Mouse (Mus musculus): ENCODE data around the gene Tekt1. TPM values are rescaled to one million over a fixed set of nuclear protein-coding genes. Genes with fewer than 3 reads are reported as not detected.

Gene Tekt1
- polyA plus RNA-seq, 1 experiment from 2014 or later: not detected

DNA sequence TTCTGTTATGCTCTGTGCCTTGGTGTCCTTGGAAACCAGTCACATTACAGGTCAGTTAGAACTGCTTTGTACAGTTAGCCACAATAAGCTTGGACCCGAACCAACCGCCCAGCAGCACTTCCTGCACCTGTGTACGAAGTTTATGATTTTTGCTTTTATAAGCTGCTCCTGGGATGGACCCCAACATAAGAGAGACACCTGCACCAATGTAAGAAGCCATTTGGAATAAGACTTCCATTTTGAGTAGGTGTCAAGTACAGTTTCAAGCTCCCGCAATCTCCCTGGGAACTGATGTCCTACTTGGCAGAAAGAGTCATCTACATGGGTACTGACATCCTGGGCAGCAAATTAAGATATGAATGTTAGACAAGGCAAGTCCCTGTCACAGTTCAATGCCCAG, 22.5 kb downstream of the Tekt1 start:
- H3K27ac ChIP-seq: no peak overlapping the region
- H3K36me3 ChIP-seq: no peaks in the 10 kb centered on the region
- no peaks in the 10 kb centered on the region for H3K27me3 ChIP-seq
- H3K9ac ChIP-seq: no peak overlapping the region
- DNase-seq (no peak), ATAC-seq (ENCODE audit: low read depth) (no peak)
- no peak overlapping the region for H3K4me2 ChIP-seq
- no peaks in the 10 kb centered on the region for H3K9me3 ChIP-seq (replicated peaks)
- 69% methylated on average over 4 of the region's 4 CpGs for WGBS (ENCODE audit: insufficient replicate concordance)
- H3K4me1 ChIP-seq (replicated peaks): no peaks in the 10 kb centered on the region
- H3K4me3 ChIP-seq (replicated peaks): no peak overlapping the region

DNA sequence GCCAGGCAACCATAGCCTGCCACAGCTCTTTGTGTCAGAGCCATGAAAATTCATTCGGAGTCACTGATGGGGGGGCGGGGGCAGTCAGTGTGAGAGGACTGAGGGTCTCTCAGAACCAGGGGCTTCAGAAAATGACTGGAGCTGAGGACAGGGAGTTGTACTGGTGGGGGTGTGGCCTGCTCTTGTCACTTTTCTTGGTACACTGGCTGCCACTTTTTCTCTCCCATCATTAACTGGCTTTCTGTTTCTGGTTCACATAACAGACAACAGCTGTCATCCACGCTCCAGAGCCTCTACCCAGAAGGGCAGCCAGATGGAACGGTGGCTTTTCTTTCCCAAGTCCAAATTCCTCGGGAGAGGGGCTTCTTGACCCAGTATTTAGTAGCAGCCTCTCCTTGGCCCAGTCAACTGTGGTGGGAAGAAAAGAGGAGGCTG, 23.8 kb downstream of the Tekt1 start:
- no peak overlapping the region for H3K9ac ChIP-seq
- H3K4me2 ChIP-seq: no peak overlapping the region
- H3K4me3 ChIP-seq (replicated peaks): no peak overlapping the region
- ATAC-seq (ENCODE audit: low read depth): no peak
- H3K27me3 ChIP-seq: no peaks in the 10 kb centered on the region
- no peaks in the 10 kb centered on the region for H3K4me1 ChIP-seq (replicated peaks)
- DNase-seq: no peak
- no peak overlapping the region for H3K27ac ChIP-seq
- no peaks in the 10 kb centered on the region for H3K9me3 ChIP-seq (replicated peaks)
- WGBS (ENCODE audit: insufficient replicate concordance): 68% methylated on average over 5 of the region's 5 CpGs
- H3K36me3 ChIP-seq: no peaks in the 10 kb centered on the region

DNA sequence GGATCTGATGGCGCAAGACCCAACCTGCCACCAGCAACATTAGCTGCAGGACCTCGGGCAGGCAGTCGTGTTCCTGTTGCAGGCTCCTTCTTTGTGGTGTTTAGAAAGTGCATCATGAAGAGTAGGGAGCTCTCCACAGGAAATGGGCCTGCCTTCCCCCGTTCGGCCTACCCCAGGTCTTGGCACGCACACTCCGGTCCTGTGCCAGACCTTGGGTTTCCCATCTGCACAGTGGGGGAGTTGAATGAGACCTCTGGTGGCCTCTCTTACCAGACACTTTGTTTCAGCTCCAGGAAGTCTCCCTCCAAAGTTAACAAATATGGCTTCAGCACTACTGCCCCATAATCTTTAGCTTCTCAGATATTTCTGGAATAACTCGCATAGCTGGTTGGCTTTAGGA, 25.5 kb downstream of the Tekt1 start:
- Histone ChIP-seq H3K4me2 (no peak overlapping the region), H3K4me1 (replicated peaks) (no peaks in the 10 kb centered on the region), H3K36me3 (no peaks in the 10 kb centered on the region), H3K4me3 (replicated peaks) (no peak overlapping the region), H3K27ac (no peak overlapping the region), H3K9me3 (replicated peaks) (no peaks in the 10 kb centered on the region), H3K27me3 (no peaks in the 10 kb centered on the region), H3K9ac (no peak overlapping the region)
- ATAC-seq (ENCODE audit: low read depth): no peak
- WGBS (ENCODE audit: insufficient replicate concordance): 66% methylated on average over 8 of the region's 8 CpGs
- DNase-seq: no peak

DNA sequence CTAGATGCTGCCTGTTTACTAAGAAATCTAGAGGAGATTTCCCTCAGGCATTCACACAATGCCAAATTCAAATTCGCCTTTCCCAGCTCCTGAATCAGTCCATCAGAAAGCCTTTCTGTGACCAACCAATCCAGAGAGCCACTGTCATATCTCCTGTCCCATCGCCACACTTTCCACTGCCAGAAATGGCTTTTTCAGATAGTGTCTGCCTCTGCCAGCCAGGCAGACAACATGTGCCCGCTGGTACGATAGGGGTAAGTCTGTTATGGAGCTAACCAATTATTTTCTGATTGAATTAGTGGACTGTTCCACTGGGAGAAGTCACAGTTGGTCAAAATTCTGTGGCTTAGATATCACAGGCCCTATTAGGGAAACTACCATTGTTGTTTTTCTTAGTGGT, 27.6 kb downstream of the Tekt1 start:
- Histone ChIP-seq H3K4me2 (no peak overlapping the region), H3K4me3 (replicated peaks) (no peak overlapping the region), H3K36me3 (no peaks in the 10 kb centered on the region), H3K9ac (no peak overlapping the region), H3K27ac (no peak overlapping the region), H3K4me1 (replicated peaks) (no peaks in the 10 kb centered on the region), H3K9me3 (replicated peaks) (no peaks in the 10 kb centered on the region), H3K27me3 (no peaks in the 10 kb centered on the region)
- ATAC-seq (ENCODE audit: low read depth): no peak
- 55% methylated on average over 4 of the region's 4 CpGs for WGBS (ENCODE audit: insufficient replicate concordance)
- no peak for DNase-seq

GRCm38 (mm10) chr11:72332951-72333667, 29.1 kb downstream of the Tekt1 start:
- DNase-seq: no peak
- H3K4me3 ChIP-seq (replicated peaks): no peak overlapping the region
- H3K4me2 ChIP-seq: no peak overlapping the region
- H3K4me1 ChIP-seq (replicated peaks): no peaks in the 10 kb centered on the region
- H3K9me3 ChIP-seq (replicated peaks): no peaks in the 10 kb centered on the region
- H3K36me3 ChIP-seq: no peaks in the 10 kb centered on the region
- no peak overlapping the region for H3K27ac ChIP-seq
- 74% methylated on average over 9 of the region's 9 CpGs for WGBS (ENCODE audit: insufficient replicate concordance)
- no peak overlapping the region for H3K9ac ChIP-seq
- H3K27me3 ChIP-seq: no peaks in the 10 kb centered on the region
- no peak for ATAC-seq (ENCODE audit: low read depth)

DNA sequence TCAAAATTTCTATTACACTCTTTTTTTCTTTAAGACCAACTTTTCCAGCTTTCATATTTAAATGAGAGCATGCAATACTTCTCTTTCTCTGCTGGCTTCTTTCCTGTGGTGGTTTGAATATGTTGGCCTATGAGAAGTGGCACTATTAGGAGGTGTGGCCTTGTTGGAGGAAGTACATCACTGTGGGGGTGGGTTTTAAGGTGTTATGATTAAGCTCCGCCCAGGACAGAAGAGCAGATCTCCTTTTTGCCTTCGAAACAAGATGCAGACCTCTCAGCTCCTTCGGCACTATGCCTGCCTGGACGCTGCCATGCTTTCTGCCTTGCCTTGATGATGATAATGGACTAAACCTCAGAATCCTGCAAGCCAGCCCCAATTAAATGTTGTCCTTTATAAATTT, 36.5 kb downstream of the Tekt1 start:
- H3K9me3 ChIP-seq (replicated peaks): no peaks in the 10 kb centered on the region
- no peaks in the 10 kb centered on the region for H3K4me1 ChIP-seq (replicated peaks)
- no peak overlapping the region for H3K4me2 ChIP-seq
- ATAC-seq (ENCODE audit: low read depth): no peak
- H3K27me3 ChIP-seq: no peaks in the 10 kb centered on the region
- 56% methylated on average over 4 of the region's 4 CpGs for WGBS (ENCODE audit: insufficient replicate concordance)
- H3K4me3 ChIP-seq (replicated peaks): no peak overlapping the region
- no peak overlapping the region for H3K27ac ChIP-seq
- no peak for DNase-seq
- H3K9ac ChIP-seq: no peak overlapping the region
- H3K36me3 ChIP-seq: no peaks in the 10 kb centered on the region

GRCm38 (mm10) chr11:72324431-72324830, 37.8 kb downstream of the Tekt1 start:
- Histone ChIP-seq H3K4me2 (no peak overlapping the region), H3K4me3 (replicated peaks) (no peak overlapping the region), H3K27me3 (no peaks in the 10 kb centered on the region), H3K27ac (no peak overlapping the region), H3K36me3 (no peaks in the 10 kb centered on the region), H3K9ac (no peak overlapping the region), H3K9me3 (replicated peaks) (no peaks in the 10 kb centered on the region), H3K4me1 (replicated peaks) (no peaks in the 10 kb centered on the region)
- 52% methylated on average over 3 of the region's 3 CpGs for WGBS (ENCODE audit: insufficient replicate concordance)
- DNase-seq (no peak), ATAC-seq (ENCODE audit: low read depth) (no peak)

GRCm38 (mm10) chr11:72318026-72318425, 44.2 kb downstream of the Tekt1 start:
- Histone ChIP-seq H3K27me3 (peaks cover 30% of the 10 kb centered on the region), H3K4me1 (replicated peaks) (0 out of 2 replicates have a peak, but pooled peaks cover 5% of the 10 kb centered on the region), H3K36me3 (no peaks in the 10 kb centered on the region), H3K4me3 (replicated peaks) (no peak overlapping the region), H3K4me2 (no peak overlapping the region), H3K9ac (no peak overlapping the region), H3K27ac (no peak overlapping the region), H3K9me3 (replicated peaks) (no peaks in the 10 kb centered on the region)
- WGBS (ENCODE audit: insufficient replicate concordance): 63% methylated on average over 5 of the region's 5 CpGs
- DNase-seq (no peak), ATAC-seq (ENCODE audit: low read depth) (no peak)

DNA sequence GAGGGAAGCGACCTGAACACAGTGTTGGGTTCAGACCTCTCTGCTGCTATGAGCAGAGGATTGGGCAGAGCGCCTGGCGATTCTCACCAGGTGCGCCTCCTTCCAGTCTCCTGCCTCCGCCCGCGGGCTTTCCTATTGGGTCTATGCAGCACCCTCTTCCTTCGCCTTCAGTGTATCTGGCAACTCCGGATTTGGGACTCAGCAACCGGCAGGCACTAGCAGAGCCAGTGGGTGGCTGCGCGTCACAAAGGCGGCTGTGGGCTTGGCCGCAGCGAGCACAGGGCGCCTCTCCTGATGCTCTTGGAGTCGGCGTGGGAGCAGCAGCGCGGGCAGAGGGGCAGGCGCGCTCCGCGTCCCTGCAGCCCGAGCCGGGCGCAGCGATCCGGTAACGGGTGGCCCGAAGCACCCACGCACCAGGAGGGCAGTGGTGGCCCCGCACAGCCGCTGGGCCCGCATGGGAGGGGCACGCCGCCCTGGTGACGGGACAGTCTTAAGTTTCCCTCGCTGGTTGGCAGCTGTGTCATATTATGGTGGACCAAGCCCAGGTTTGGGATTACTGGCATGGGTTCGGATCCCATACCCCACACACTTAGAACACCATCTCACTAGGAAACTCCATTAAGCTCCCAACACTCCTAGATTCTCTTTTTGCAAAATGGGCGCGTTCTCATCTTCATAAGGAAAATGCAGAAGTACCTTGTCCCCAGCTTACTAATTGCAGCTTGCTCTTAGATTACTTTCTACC, 47.9 kb downstream of the Tekt1 start, which contains the start of gene Fbxo39:
Gene Fbxo39 (plus strand): TSS at position 294 of the 745 bp plus-strand sequence.
- Histone ChIP-seq H3K36me3 (no peaks in the 10 kb centered on the region), H3K27ac (no peak within 1 kb of the TSS), H3K4me2 (0 out of 2 replicates have a peak within 1 kb of the TSS, but pooled peaks have one; percentile 8), H3K4me3 (replicated peaks) (no peak within 1 kb of the TSS), H3K4me1 (replicated peaks) (0 out of 2 replicates have a peak, but pooled peaks cover 5% of the 10 kb centered on the region), H3K9ac (no peak within 1 kb of the TSS), H3K27me3 (peaks cover 38% of the 10 kb centered on the region), H3K9me3 (replicated peaks) (no peaks in the 10 kb centered on the region)
- ATAC-seq (ENCODE audit: low read depth) (no peak), DNase-seq (no peak)
- 13% methylated on average over 42 of the region's 42 CpGs for WGBS (ENCODE audit: insufficient replicate concordance)

DNA sequence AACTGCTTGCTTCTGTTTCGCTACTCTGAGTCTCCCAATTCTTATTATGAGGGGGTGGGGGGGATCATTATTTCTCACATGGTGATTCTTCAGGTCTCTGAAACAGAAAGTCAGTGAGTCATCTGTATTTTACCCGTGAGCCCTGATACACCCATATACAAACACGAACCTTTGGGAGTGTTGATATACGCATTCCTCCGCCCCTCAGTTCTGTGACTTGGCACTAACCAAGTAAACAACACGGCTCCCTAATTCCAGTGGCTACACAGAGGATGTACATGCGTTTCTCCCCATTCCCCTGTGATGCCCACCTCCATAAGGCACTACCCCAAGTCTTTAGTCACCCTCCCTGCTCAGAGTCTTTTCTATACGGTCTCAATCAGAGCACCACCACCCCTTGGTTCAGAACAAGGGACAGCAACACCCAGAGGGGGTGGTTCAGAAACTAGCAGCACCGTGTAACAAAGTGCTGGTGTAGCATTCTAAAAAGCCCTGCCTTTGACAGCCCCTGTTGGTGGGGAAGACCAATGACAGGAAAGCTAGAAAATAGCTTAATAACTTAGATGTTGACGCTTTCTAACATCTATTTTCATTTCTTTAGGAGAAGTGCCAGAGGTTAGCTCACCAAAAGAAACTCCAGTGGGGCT, 50.8 kb downstream of the Tekt1 start:
- H3K4me1 ChIP-seq (replicated peaks): 0 out of 2 replicates have a peak, but pooled peaks cover 5% of the 10 kb centered on the region
- peaks cover 33% of the 10 kb centered on the region for H3K27me3 ChIP-seq
- no peaks in the 10 kb centered on the region for H3K9me3 ChIP-seq (replicated peaks)
- no peak for ATAC-seq (ENCODE audit: low read depth)
- no peak overlapping the region for H3K4me2 ChIP-seq
- DNase-seq: no peak
- no peak overlapping the region for H3K4me3 ChIP-seq (replicated peaks)
- 55% methylated on average over 10 of the region's 10 CpGs for WGBS (ENCODE audit: insufficient replicate concordance)
- H3K27ac ChIP-seq: no peak overlapping the region
- H3K9ac ChIP-seq: no peak overlapping the region
- H3K36me3 ChIP-seq: no peaks in the 10 kb centered on the region

DNA sequence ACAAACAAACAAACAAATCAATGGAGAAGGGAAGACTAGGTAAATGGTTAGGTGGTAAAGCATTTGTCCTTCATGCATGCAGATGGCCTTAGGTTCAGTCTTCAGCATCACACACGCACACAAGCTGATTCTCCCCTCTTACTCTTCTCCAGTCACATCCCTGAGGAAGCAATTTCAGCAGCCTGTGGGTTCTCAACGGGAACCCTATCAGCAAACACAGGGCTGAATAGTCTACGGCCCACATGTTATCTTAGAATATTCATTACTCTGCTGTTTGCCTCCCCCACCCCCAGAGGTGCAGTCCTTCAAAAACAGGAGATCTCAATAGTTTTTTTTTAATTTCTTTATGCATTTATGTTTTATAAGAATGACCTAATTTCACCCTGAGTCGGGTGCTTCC, 51.8 kb downstream of the Tekt1 start:
- Histone ChIP-seq H3K36me3 (no peaks in the 10 kb centered on the region), H3K4me2 (no peak overlapping the region), H3K9me3 (replicated peaks) (no peaks in the 10 kb centered on the region), H3K4me3 (replicated peaks) (no peak overlapping the region), H3K27ac (no peak overlapping the region), H3K9ac (no peak overlapping the region), H3K27me3 (peaks cover 30% of the 10 kb centered on the region), H3K4me1 (replicated peaks) (0 out of 2 replicates have a peak, but pooled peaks cover 5% of the 10 kb centered on the region)
- DNase-seq: no peak
- WGBS (ENCODE audit: insufficient replicate concordance): 43% methylated on average over 4 of the region's 4 CpGs
- no peak for ATAC-seq (ENCODE audit: low read depth)

All from liver, embryonic 13.5 days (tissue).